Mouse (Mus musculus): Measurements from ENCODE around the gene Utrn. TPM values are rescaled to one million over a fixed set of nuclear protein-coding genes. Genes with fewer than 3 reads are reported as not detected.

The Utrn gene
- polyA plus RNA-seq, 1 experiment from 2014 or later, result 49.7 TPM

- Histone ChIP-seq H3K4me1 (replicated peaks; ENCODE audit: control insufficient read depth, insufficient read depth, low read length) (no peaks in the 10 kb centered on the region), H3K4me3 (ENCODE audit: low read depth, low read length) (no peak overlapping the region), H3K9ac (ENCODE audit: low read length) (no peak overlapping the region), H3K36me3 (ENCODE audit: control insufficient read depth, insufficient read depth, low read length) (no peaks in the 10 kb centered on the region), H3K9me3 (ENCODE audit: control insufficient read depth, low read length) (no peaks in the 10 kb centered on the region), H3K4me2 (ENCODE audit: low read depth, low read length, severe bottlenecking) (no peak overlapping the region), H3K27ac (ENCODE audit: low read depth, low read length) (no peak overlapping the region), H3K27me3 (ENCODE audit: control insufficient read depth, insufficient read depth, low read length) (no peaks in the 10 kb centered on the region)
- 79% methylated on average over 1 of the region's 1 CpGs for WGBS
- DNase-seq (ENCODE audit: low spot score) (no peak), ATAC-seq (replicated peaks; ENCODE audit: low FRiP score) (no peak)
These were observed 327.4 kb downstream of the Utrn start for GRCm38 (mm10) chr10:12541757-12542156.

- ATAC-seq (replicated peaks; ENCODE audit: low FRiP score), result no peak
- no peak overlapping the region for H3K4me3 ChIP-seq (ENCODE audit: low read depth, low read length)
- no peaks in the 10 kb centered on the region for H3K4me1 ChIP-seq (replicated peaks; ENCODE audit: control insufficient read depth, insufficient read depth, low read length)
- H3K9me3 ChIP-seq (ENCODE audit: control insufficient read depth, low read length), result no peaks in the 10 kb centered on the region
- H3K27me3 ChIP-seq (ENCODE audit: control insufficient read depth, insufficient read depth, low read length), result no peaks in the 10 kb centered on the region
- WGBS, result 94% methylated on average over 1 of the region's 1 CpGs
- no peaks in the 10 kb centered on the region for H3K36me3 ChIP-seq (ENCODE audit: control insufficient read depth, insufficient read depth, low read length)
- H3K9ac ChIP-seq (ENCODE audit: low read length), result no peak overlapping the region
- H3K4me2 ChIP-seq (ENCODE audit: low read depth, low read length, severe bottlenecking), result no peak overlapping the region
- DNase-seq (ENCODE audit: low spot score), result no peak
- no peak overlapping the region for H3K27ac ChIP-seq (ENCODE audit: low read depth, low read length)
These were observed 333.9 kb downstream of the Utrn start for GRCm38 (mm10) chr10:12535272-12535671.

- Histone ChIP-seq H3K4me3 (ENCODE audit: low read depth, low read length) (no peak overlapping the region), H3K9me3 (ENCODE audit: control insufficient read depth, low read length) (no peaks in the 10 kb centered on the region), H3K4me1 (replicated peaks; ENCODE audit: control insufficient read depth, insufficient read depth, low read length) (no peaks in the 10 kb centered on the region), H3K27ac (ENCODE audit: low read depth, low read length) (no peak overlapping the region), H3K4me2 (ENCODE audit: low read depth, low read length, severe bottlenecking) (no peak overlapping the region), H3K36me3 (ENCODE audit: control insufficient read depth, insufficient read depth, low read length) (no peaks in the 10 kb centered on the region), H3K9ac (ENCODE audit: low read length) (no peak overlapping the region), H3K27me3 (ENCODE audit: control insufficient read depth, insufficient read depth, low read length) (no peaks in the 10 kb centered on the region)
- DNase-seq (ENCODE audit: low spot score), result no peak
- ATAC-seq (replicated peaks; ENCODE audit: low FRiP score), result 0 out of 2 replicates have a peak, but pooled peaks have one; percentile 30
- 70% methylated on average over 3 of the region's 3 CpGs for WGBS
These were observed 334.4 kb downstream of the Utrn start for GRCm38 (mm10) chr10:12534801-12535200.

GRCm38 (mm10) chr10:12534301-12534700, 334.9 kb downstream of the Utrn start:
- Histone ChIP-seq H3K9me3 (ENCODE audit: control insufficient read depth, low read length) (no peaks in the 10 kb centered on the region), H3K4me3 (ENCODE audit: low read depth, low read length) (no peak overlapping the region), H3K36me3 (ENCODE audit: control insufficient read depth, insufficient read depth, low read length) (no peaks in the 10 kb centered on the region), H3K4me1 (replicated peaks; ENCODE audit: control insufficient read depth, insufficient read depth, low read length) (no peaks in the 10 kb centered on the region), H3K27ac (ENCODE audit: low read depth, low read length) (no peak overlapping the region), H3K4me2 (ENCODE audit: low read depth, low read length, severe bottlenecking) (no peak overlapping the region), H3K9ac (ENCODE audit: low read length) (no peak overlapping the region), H3K27me3 (ENCODE audit: control insufficient read depth, insufficient read depth, low read length) (no peaks in the 10 kb centered on the region)
- WGBS, result 87% methylated on average over 3 of the region's 3 CpGs
- ATAC-seq (replicated peaks; ENCODE audit: low FRiP score) (no peak), DNase-seq (ENCODE audit: low spot score) (no peak)

- no peak overlapping the region for H3K27ac ChIP-seq (ENCODE audit: low read depth, low read length)
- no peaks in the 10 kb centered on the region for H3K4me1 ChIP-seq (replicated peaks; ENCODE audit: control insufficient read depth, insufficient read depth, low read length)
- no peak overlapping the region for H3K4me3 ChIP-seq (ENCODE audit: low read depth, low read length)
- DNase-seq (ENCODE audit: low spot score), result no peak
- H3K36me3 ChIP-seq (ENCODE audit: control insufficient read depth, insufficient read depth, low read length), result no peaks in the 10 kb centered on the region
- H3K9me3 ChIP-seq (ENCODE audit: control insufficient read depth, low read length), result no peaks in the 10 kb centered on the region
- H3K4me2 ChIP-seq (ENCODE audit: low read depth, low read length, severe bottlenecking), result no peak overlapping the region
- no peak for ATAC-seq (replicated peaks; ENCODE audit: low FRiP score)
- 78% methylated on average over 1 of the region's 1 CpGs for WGBS
- no peaks in the 10 kb centered on the region for H3K27me3 ChIP-seq (ENCODE audit: control insufficient read depth, insufficient read depth, low read length)
- no peak overlapping the region for H3K9ac ChIP-seq (ENCODE audit: low read length)
These were observed 347.1 kb downstream of the Utrn start for GRCm38 (mm10) chr10:12522078-12522477.

GRCm38 (mm10) chr10:12518162-12518561, 351.0 kb downstream of the Utrn start:
- H3K9ac ChIP-seq (ENCODE audit: low read length), result no peak overlapping the region
- H3K4me2 ChIP-seq (ENCODE audit: low read depth, low read length, severe bottlenecking), result no peak overlapping the region
- no peak overlapping the region for H3K27ac ChIP-seq (ENCODE audit: low read depth, low read length)
- H3K4me1 ChIP-seq (replicated peaks; ENCODE audit: control insufficient read depth, insufficient read depth, low read length), result no peaks in the 10 kb centered on the region
- H3K9me3 ChIP-seq (ENCODE audit: control insufficient read depth, low read length), result no peaks in the 10 kb centered on the region
- H3K36me3 ChIP-seq (ENCODE audit: control insufficient read depth, insufficient read depth, low read length), result no peaks in the 10 kb centered on the region
- H3K4me3 ChIP-seq (ENCODE audit: low read depth, low read length), result no peak overlapping the region
- no peak for ATAC-seq (replicated peaks; ENCODE audit: low FRiP score)
- no peaks in the 10 kb centered on the region for H3K27me3 ChIP-seq (ENCODE audit: control insufficient read depth, insufficient read depth, low read length)
- no peak for DNase-seq (ENCODE audit: low spot score)
- WGBS, result 91% methylated on average over 3 of the region's 3 CpGs

- ATAC-seq (replicated peaks; ENCODE audit: low FRiP score), result no peak
- Histone ChIP-seq H3K4me1 (replicated peaks; ENCODE audit: control insufficient read depth, insufficient read depth, low read length) (no peaks in the 10 kb centered on the region), H3K4me2 (ENCODE audit: low read depth, low read length, severe bottlenecking) (no peak overlapping the region), H3K36me3 (ENCODE audit: control insufficient read depth, insufficient read depth, low read length) (no peaks in the 10 kb centered on the region), H3K9ac (ENCODE audit: low read length) (no peak overlapping the region), H3K27ac (ENCODE audit: low read depth, low read length) (no peak overlapping the region), H3K4me3 (ENCODE audit: low read depth, low read length) (no peak overlapping the region), H3K9me3 (ENCODE audit: control insufficient read depth, low read length) (no peaks in the 10 kb centered on the region), H3K27me3 (ENCODE audit: control insufficient read depth, insufficient read depth, low read length) (no peaks in the 10 kb centered on the region)
- 95% methylated on average over 7 of the region's 7 CpGs for WGBS
- no peak for DNase-seq (ENCODE audit: low spot score)
These were observed 363.6 kb downstream of the Utrn start for GRCm38 (mm10) chr10:12505568-12505967.

GRCm38 (mm10) chr10:12500489-12500888, 368.7 kb downstream of the Utrn start:
- whole genome bisulfite sequencing, result 88% methylated on average over 5 of the region's 5 CpGs
- ATAC-seq (replicated peaks; ENCODE audit: low FRiP score) (no peak), DNase-seq (ENCODE audit: low spot score) (no peak)
- no peak overlapping the region for H3K27ac ChIP-seq (ENCODE audit: low read depth, low read length)
- H3K4me1 ChIP-seq (replicated peaks; ENCODE audit: control insufficient read depth, insufficient read depth, low read length), result no peaks in the 10 kb centered on the region
- no peaks in the 10 kb centered on the region for H3K36me3 ChIP-seq (ENCODE audit: control insufficient read depth, insufficient read depth, low read length)
- no peak overlapping the region for H3K9ac ChIP-seq (ENCODE audit: low read length)
- H3K4me3 ChIP-seq (ENCODE audit: low read depth, low read length), result no peak overlapping the region
- H3K4me2 ChIP-seq (ENCODE audit: low read depth, low read length, severe bottlenecking), result no peak overlapping the region
- H3K27me3 ChIP-seq (ENCODE audit: control insufficient read depth, insufficient read depth, low read length), result no peaks in the 10 kb centered on the region
- no peaks in the 10 kb centered on the region for H3K9me3 ChIP-seq (ENCODE audit: control insufficient read depth, low read length)

GRCm38 (mm10) chr10:12497555-12497954, 371.6 kb downstream of the Utrn start:
- 94% methylated on average over 8 of the region's 8 CpGs for WGBS
- Histone ChIP-seq H3K27ac (ENCODE audit: low read depth, low read length) (no peak overlapping the region), H3K4me2 (ENCODE audit: low read depth, low read length, severe bottlenecking) (no peak overlapping the region), H3K4me1 (replicated peaks; ENCODE audit: control insufficient read depth, insufficient read depth, low read length) (no peaks in the 10 kb centered on the region), H3K36me3 (ENCODE audit: control insufficient read depth, insufficient read depth, low read length) (no peaks in the 10 kb centered on the region), H3K4me3 (ENCODE audit: low read depth, low read length) (no peak overlapping the region), H3K27me3 (ENCODE audit: control insufficient read depth, insufficient read depth, low read length) (no peaks in the 10 kb centered on the region), H3K9ac (ENCODE audit: low read length) (no peak overlapping the region), H3K9me3 (ENCODE audit: control insufficient read depth, low read length) (no peaks in the 10 kb centered on the region)
- DNase-seq (ENCODE audit: low spot score) (no peak), ATAC-seq (replicated peaks; ENCODE audit: low FRiP score) (no peak)

Measured in forebrain, embryonic 11.5 days (tissue).